Mouse (Mus musculus): Measurements from ENCODE around the gene Cd164l2. TPM values are rescaled to one million over a fixed set of nuclear protein-coding genes. Genes with fewer than 3 reads are reported as not detected.

Cd164l2 gene
- polyA plus RNA-seq, 1 experiment from 2014 or later, result 5.0 TPM

DNA sequence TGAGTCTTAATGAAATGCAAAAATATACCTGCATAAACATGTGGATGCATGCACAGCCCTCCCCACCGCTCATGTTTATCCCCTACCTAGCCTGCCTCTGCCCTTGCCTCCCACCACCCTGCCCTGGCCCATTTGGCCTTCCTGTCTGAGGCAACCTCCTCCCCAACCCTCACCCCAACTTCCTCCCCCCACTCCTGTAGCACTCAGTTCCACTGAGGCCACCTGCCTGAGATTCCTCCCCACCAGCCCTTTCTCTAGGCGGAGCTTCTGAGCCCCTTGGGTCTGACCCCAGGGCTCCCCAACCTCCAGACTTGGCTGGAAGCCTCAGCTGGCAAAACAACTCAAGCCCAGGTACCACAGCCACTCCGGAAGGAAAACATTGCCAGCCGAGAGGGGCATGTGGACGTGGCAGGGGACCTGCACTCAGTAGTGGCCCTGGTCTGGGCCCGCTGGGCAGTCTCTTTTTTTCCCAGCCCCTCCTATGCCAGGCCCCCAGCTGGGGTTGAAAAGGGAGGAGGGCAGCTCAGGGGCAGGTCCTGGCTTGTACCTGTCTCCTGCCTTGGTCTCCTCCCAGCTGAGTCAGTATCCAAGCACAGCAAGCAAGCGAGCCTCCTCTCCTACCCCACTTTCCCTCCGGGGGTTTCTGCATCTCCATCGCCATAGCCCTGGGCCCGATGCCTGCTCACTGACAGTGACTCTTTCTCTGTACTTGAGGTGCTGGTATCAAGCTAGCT is 49.9 kb downstream of the Cd164l2 start:
- Histone ChIP-seq H3K4me2 (no peak overlapping the region), H3K4me1 (ENCODE audit: insufficient read depth) (no peaks in the 10 kb centered on the region), H3K4me3 (ENCODE audit: low read depth, low read length) (no peak overlapping the region), H3K9me3 (ENCODE audit: low read depth, low read length) (no peaks in the 10 kb centered on the region), H3K27me3 (ENCODE audit: insufficient read depth, low read length) (no peaks in the 10 kb centered on the region), H3K9ac (no peak overlapping the region), H3K27ac (ENCODE audit: low read depth) (no peak overlapping the region), H3K36me3 (ENCODE audit: insufficient read depth) (peaks cover 24% of the 10 kb centered on the region)
- DNase-seq (no peak), ATAC-seq (ENCODE audit: insufficient read depth) (no peak)
- no peak for TF ChIP-seq CTCF (IDR thresholded peaks at IDR 0.05; ENCODE audit: low read depth)
- WGBS, result 47% methylated on average over 10 of the region's 10 CpGs

DNA sequence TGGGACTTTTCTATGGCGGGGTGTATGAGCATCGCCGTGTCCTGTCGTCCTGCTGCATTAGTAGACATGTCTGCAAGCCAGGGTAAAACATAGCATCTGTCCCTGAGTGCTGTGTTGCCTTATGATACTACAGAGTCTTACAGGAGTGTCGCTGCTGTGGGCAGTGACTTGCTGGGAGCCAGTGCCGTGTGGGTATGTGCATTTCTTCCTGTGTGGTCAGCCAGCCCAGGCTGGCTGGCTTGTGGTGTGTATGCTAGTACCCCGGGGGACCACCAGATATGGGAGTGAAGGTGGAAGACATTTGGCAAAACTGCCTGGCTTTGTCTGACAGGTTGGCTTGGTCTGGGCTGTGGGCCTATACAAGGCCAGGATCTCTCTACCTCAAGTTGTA is 50.4 kb downstream of the Cd164l2 start:
- no peak overlapping the region for H3K4me2 ChIP-seq
- WGBS, result 57% methylated on average over 7 of the region's 7 CpGs
- no peak for TF ChIP-seq CTCF (IDR thresholded peaks at IDR 0.05; ENCODE audit: low read depth)
- ATAC-seq (ENCODE audit: insufficient read depth) (no peak), DNase-seq (no peak)
- no peaks in the 10 kb centered on the region for H3K27me3 ChIP-seq (ENCODE audit: insufficient read depth, low read length)
- H3K9me3 ChIP-seq (ENCODE audit: low read depth, low read length), result no peaks in the 10 kb centered on the region
- peaks cover 30% of the 10 kb centered on the region for H3K36me3 ChIP-seq (ENCODE audit: insufficient read depth)
- H3K4me1 ChIP-seq (ENCODE audit: insufficient read depth), result no peaks in the 10 kb centered on the region
- no peak overlapping the region for H3K4me3 ChIP-seq (ENCODE audit: low read depth, low read length)
- no peak overlapping the region for H3K9ac ChIP-seq
- H3K27ac ChIP-seq (ENCODE audit: low read depth), result no peak overlapping the region

DNA sequence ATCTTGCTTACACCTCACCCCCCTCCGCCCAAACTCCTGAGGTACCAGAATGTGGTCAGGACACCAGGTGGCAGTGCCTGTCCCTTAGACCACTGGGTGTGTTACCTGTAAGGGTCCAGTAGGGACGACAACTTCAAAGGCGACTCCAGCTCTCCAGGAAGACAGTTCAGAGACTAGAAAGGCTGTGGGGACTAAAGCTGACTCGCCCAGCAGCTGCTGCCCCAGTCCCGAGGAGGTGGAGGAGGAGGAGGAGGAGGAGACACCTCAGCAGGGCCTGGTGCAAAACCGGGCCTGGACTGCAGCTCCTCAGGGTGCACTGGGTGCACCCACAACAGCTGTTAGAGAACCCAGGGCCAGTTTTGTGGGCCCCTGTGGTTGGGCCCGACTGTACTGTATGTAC is 51.0 kb downstream of the Cd164l2 start, which contains the start of gene Sytl1:
Sytl1 (minus strand) TSS at position 232 of the 400 bp plus-strand sequence.
- Histone ChIP-seq H3K27me3 (ENCODE audit: insufficient read depth, low read length) (no peaks in the 10 kb centered on the region), H3K4me3 (ENCODE audit: low read depth, low read length) (no peak within 1 kb of the TSS), H3K36me3 (ENCODE audit: insufficient read depth) (peaks cover 34% of the 10 kb centered on the region), H3K9ac (no peak within 1 kb of the TSS), H3K4me1 (ENCODE audit: insufficient read depth) (no peaks in the 10 kb centered on the region), H3K9me3 (ENCODE audit: low read depth, low read length) (no peaks in the 10 kb centered on the region), H3K27ac (ENCODE audit: low read depth) (no peak within 1 kb of the TSS), H3K4me2 (no peak within 1 kb of the TSS)
- ATAC-seq (ENCODE audit: insufficient read depth), result no peak
- no peak for DNase-seq
- 34% methylated on average over 7 of the region's 7 CpGs for WGBS
- no peak for TF ChIP-seq CTCF (IDR thresholded peaks at IDR 0.05; ENCODE audit: low read depth)

DNA sequence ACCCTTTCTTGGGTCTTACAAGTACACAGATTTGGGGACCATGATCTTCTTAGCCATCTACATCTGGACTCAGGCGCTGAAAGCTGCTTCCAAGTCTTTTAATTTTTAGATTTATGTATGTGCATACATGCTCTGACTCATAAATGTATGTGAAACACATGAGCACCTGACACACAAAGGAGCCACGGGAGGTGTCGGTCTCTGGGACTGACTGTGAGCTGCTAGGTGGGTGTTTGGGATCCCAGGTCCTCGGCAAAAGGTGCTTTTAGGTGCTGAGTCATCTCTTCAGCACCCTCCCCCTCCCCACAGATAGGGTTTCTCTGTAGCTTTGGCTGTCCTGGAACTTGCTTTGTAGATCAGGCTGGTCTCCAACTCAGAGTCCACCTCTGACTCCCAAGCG is 51.8 kb downstream of the Cd164l2 start:
- Histone ChIP-seq H3K4me3 (ENCODE audit: low read depth, low read length) (no peak overlapping the region), H3K27me3 (ENCODE audit: insufficient read depth, low read length) (no peaks in the 10 kb centered on the region), H3K36me3 (ENCODE audit: insufficient read depth) (peaks cover 43% of the 10 kb centered on the region), H3K9ac (no peak overlapping the region), H3K4me1 (ENCODE audit: insufficient read depth) (no peaks in the 10 kb centered on the region), H3K9me3 (ENCODE audit: low read depth, low read length) (no peaks in the 10 kb centered on the region), H3K4me2 (no peak overlapping the region), H3K27ac (ENCODE audit: low read depth) (no peak overlapping the region)
- 88% methylated on average over 5 of the region's 5 CpGs for WGBS
- no peak for TF ChIP-seq CTCF (IDR thresholded peaks at IDR 0.05; ENCODE audit: low read depth)
- ATAC-seq (ENCODE audit: insufficient read depth), result no peak
- no peak for DNase-seq

DNA sequence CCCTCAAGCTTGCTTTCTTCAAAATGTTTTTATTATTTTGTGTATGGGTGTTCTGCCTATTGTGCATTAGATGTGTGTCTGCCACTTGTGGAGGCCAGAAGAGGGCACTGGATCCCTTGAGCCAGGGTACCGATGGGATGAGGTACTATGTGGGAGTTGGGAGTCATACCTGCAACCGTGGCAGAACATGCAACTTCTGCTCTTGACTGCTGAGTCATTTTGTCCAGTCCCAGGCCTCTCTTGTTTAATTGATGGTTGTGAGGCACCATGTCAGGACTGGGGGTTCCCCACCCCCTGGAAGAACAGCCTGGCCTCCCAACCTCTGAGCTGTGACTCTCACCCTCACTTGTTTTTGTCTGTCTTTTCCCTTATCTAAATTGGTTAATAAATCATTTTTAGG is 52.6 kb downstream of the Cd164l2 start:
- H3K27ac ChIP-seq (ENCODE audit: low read depth), result no peak overlapping the region
- no peaks in the 10 kb centered on the region for H3K4me1 ChIP-seq (ENCODE audit: insufficient read depth)
- 96% methylated on average over 2 of the region's 2 CpGs for WGBS
- no peak overlapping the region for H3K4me3 ChIP-seq (ENCODE audit: low read depth, low read length)
- H3K27me3 ChIP-seq (ENCODE audit: insufficient read depth, low read length), result no peaks in the 10 kb centered on the region
- ATAC-seq (ENCODE audit: insufficient read depth), result no peak
- no peak for DNase-seq
- no peak overlapping the region for H3K4me2 ChIP-seq
- no peak for TF ChIP-seq CTCF (IDR thresholded peaks at IDR 0.05; ENCODE audit: low read depth)
- H3K9ac ChIP-seq, result no peak overlapping the region
- H3K9me3 ChIP-seq (ENCODE audit: low read depth, low read length), result no peaks in the 10 kb centered on the region
- peaks cover 51% of the 10 kb centered on the region for H3K36me3 ChIP-seq (ENCODE audit: insufficient read depth)

DNA sequence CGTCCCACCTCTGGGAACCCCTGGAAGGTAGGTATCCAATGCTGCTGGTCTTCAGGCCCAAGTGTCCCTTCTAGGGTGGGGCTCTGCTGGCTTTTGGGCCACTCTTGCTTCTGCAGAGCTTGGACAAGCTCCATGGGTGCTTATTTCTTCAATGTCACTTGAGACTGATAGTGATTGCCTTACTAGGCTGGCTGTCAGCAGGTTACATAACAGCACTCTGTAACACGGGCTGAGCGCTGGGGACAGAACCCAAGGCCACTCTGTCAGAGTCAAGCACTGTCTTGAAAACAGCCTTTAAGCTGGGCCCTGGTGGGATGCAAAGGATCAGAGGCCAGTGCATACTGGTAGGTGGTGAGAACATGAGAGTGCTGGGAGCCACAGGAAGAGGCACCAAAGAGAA is 53.4 kb downstream of the Cd164l2 start:
- H3K4me2 ChIP-seq, result no peak overlapping the region
- DNase-seq, result no peak
- peaks cover 53% of the 10 kb centered on the region for H3K36me3 ChIP-seq (ENCODE audit: insufficient read depth)
- no peak overlapping the region for H3K4me3 ChIP-seq (ENCODE audit: low read depth, low read length)
- 93% methylated on average over 3 of the region's 3 CpGs for WGBS
- H3K9ac ChIP-seq, result no peak overlapping the region
- TF ChIP-seq CTCF (IDR thresholded peaks at IDR 0.05; ENCODE audit: low read depth), result no peak
- no peaks in the 10 kb centered on the region for H3K27me3 ChIP-seq (ENCODE audit: insufficient read depth, low read length)
- H3K4me1 ChIP-seq (ENCODE audit: insufficient read depth), result no peaks in the 10 kb centered on the region
- ATAC-seq (ENCODE audit: insufficient read depth), result no peak
- H3K27ac ChIP-seq (ENCODE audit: low read depth), result no peak overlapping the region
- H3K9me3 ChIP-seq (ENCODE audit: low read depth, low read length), result no peaks in the 10 kb centered on the region

DNA sequence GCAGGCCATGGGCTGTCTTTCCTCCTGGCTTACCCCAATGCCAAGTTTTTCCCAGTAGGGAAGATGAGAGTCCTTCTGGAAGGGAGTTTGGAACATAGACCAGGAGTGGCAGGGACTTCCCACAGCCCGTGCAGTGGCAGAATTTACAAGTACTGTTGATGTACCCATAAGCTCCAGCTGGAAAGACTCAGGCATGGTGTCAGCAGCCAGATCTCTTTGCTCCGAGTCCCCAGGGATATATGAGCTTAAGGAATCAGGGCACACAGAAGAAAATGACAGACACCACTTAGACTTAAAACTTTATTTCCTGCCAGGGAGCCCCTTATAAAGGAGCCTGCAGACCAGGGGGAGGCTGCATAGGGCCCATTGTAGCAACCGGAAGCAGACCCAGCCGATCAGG is 53.8 kb downstream of the Cd164l2 start:
- no peak overlapping the region for H3K27ac ChIP-seq (ENCODE audit: low read depth)
- H3K4me3 ChIP-seq (ENCODE audit: low read depth, low read length), result no peak overlapping the region
- H3K9ac ChIP-seq, result no peak overlapping the region
- TF ChIP-seq CTCF (IDR thresholded peaks at IDR 0.05; ENCODE audit: low read depth), result no peak
- no peaks in the 10 kb centered on the region for H3K4me1 ChIP-seq (ENCODE audit: insufficient read depth)
- no peaks in the 10 kb centered on the region for H3K27me3 ChIP-seq (ENCODE audit: insufficient read depth, low read length)
- WGBS, result 89% methylated on average over 4 of the region's 4 CpGs
- ATAC-seq (ENCODE audit: insufficient read depth) (no peak), DNase-seq (peak; percentile 12)
- no peak overlapping the region for H3K4me2 ChIP-seq
- H3K9me3 ChIP-seq (ENCODE audit: low read depth, low read length), result no peaks in the 10 kb centered on the region
- peaks cover 56% of the 10 kb centered on the region for H3K36me3 ChIP-seq (ENCODE audit: insufficient read depth)
